Mouse (Mus musculus): ENCODE data around the gene Trmt112.
"Not testable (repeated sequence)": the region's sequence is repeated elsewhere in the genome, so short reads cannot be mapped to it uniquely, and the experiment has no call there.

Gene Trmt112

DNA sequence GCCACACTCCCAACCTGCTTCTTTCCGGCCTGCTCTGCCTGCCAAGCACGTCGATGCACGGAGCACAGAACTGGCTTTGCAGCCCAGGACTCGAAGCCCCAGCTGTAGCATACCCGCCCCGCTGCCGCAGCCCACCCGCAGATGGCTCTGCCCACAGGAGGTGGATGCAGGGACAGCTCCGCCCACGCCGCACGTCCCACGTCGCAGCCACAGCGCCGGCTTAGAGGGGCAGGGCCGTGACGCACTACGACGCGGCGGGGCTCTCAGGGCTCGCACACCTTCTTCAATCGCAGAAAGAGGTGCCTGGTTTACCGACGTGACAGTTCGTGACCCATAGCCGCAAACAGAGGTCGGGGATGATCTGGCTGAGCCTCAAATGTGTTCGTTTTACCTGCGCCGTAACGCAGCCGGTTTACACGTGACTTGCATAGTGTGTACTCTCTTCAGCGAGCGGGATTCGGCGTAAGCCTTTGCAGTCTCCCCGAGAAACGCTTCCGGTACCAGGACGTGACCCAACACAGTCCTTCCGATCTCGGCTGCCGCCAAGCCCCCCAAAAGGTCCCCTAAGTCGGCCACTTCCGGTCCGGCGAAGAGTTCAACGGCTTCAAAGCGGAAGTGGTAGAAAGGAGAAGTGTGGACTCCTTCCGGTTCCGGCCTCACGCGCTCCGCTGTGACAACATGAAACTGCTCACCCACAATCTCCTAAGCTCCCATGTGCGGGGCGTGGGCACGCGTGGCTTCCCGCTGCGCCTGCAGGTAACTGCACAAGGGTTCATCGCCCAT lies at the start of gene Trmt112, which contains the start of gene Prdx5:
Gene Trmt112 (plus strand): TSS at position 192 of the 783 bp plus-strand sequence.
Gene Prdx5 (minus strand): TSS at position 600 of the 783 bp plus-strand sequence.
- peak; percentile 89 for DNase-seq

DNA sequence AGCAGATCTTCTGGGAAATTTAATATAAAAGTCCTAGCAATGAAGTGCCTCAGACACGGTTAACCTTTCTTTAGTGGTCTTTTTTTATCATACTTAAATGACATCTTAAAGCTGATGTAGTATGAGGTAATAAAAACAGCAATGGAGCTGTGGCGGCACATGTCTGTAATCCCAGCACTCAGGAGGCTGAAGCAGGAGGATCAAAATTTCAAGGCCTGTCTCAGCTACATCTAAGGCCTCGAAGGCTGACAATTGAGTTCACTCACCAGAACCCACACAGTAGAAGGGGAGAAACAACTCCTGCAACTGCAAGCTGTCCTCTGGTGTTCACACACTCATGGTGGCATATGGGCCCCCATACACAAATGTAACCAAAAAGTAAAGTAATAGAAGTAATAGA lies 49.5 kb upstream of the Trmt112 start:
- DNase-seq = no peak

DNA sequence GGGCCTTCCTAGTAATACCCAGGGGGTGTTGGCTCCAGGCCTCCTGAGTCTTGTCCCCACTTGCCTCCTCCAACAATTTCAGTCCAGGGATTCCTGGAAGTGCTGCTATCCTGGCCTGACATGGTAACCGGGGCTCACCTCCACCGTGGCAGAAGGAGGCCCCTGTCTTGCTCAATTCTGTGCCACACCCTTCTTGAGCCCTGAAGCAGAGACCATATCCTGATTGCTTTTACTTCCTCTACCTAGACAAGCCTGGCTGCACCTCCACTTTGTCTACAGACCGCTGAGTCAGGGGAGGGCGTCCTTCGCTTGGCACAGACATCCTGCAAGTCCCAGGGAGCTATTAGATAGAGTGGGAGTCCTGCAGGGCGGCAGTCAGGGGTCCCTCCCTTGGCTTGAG lies 48.8 kb upstream of the Trmt112 start:
- DNase-seq = no peak

DNA sequence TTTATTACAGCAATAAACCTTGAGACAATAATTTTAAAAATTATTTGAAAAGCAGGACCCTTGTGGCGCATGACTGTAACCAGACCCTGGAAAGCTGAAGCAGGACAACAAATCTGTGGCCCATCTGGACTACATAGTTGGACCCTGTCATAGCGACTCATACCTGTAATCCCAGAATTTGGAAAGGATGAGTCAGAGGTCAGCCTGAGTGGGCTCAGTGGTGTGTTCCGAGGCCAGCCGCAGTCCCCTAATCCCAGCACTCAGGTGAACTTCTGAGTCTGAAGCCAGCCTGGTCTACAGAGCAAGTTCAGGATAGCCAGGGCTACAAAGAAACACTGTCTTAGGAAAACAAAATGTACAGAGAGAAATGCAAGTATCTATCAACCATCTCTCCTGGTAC lies 48.0 kb upstream of the Trmt112 start:
- DNase-seq = no peak

DNA sequence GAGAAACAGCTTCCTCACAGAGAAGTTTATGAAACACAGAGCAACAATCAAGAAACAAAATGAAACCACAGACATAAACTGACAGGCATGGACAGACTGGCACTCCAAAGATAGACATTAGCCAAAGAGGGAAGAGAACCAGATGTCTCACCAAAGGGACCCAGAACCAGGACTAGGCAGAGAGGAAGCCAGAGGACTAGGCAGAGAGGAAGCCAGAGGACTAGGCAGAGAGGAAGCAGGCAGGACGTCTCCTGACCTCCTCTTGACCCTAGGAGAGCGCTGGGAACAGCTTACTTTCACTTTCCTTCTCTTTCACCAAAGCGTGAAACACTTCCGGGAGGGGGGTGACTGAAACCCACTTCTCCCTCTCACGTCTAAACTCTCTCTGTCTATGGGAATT lies 40.1 kb upstream of the Trmt112 start:
- peak; percentile 69 for DNase-seq

DNA sequence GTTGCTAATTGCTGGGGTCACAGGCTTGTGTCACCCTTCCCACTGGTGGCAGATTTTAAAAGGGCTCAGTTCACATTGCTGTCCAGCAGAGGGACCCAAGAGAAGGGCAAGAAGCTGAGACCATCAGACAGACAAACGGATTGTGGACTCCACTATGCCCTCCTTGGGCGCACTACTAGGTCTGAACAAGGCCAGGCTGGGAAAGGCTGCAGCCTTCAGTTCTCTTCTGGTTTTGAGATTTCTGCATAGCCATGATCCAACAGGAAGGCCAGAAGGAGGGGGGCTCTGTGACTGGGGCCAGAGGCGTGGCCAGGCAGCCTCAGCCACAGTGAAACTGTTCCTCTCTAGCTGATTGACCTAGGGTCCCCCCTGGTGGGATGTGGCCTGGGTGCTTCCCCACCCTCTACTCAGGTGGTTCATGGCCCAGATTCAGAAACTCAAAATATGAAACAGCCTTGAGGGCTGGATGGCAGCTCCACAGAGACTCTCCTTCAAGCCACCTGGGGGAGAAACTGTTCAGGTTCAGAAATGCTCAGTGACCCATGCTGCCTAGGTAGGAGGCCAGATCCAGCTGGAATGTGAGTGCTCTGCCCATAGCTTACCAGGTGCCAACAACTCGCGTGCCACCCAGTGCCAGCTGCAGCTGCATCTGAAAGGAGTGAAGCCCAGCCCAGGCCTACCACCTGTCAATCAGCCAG lies 37.8 kb upstream of the Trmt112 start:
- peak; percentile 74 for DNase-seq

DNA sequence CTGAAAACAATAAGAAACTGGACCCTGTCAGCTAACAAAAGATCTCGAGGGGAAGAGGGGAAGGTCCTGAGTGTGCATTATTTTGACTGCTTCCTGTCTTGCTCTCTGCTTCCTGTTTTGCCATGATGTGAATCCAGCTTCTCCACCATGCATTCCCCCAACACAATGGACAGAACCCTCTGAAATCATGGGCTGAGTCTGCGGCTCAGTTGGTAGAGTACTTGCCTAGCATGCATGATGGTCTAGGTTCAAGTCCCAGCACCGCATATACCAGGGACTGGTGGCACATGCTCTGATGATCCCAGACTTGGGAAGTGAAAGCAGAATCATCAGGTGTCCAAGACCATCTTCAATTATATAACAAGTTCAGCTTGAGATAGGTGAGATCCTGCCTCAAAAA lies 36.8 kb upstream of the Trmt112 start:
- no peak for DNase-seq

DNA sequence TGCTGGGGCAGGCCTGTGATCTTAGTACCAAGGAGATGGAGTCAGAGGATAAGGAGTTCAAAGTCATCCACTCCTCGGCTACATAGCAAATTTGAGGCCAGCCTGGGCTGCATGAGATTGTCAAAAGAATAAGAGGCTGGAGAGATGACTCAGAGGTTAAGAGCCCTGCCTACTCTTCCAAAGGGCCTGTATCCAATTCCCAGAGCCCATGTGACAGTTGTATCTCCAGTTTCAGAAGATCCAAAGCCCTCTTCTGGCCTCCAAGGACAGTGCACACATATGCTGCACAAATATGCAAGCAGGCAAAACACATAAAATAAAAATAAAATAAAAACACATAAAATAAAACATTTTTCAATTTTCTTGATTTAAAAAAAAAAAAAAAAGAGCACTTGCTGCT lies 35.2 kb upstream of the Trmt112 start:
- DNase-seq = no peak

DNA sequence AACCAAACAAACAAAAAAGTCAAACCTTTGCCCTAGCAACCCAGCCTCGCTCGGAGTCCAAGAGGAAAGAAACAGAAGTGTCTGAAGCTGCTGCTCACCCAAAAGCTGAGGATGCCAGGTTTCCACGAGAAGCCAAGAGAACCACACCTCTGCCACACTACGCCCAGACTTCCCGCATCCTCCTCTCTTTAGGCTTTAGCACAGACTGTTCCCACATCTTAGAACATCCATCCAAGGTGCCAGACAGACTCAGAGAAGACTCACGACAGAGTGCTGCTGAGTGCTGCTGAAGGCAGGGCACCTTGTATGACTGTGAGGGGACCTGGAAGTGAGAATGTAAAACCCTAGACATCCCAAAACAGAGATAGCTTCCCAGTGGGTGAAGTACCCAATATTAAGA lies 33.7 kb upstream of the Trmt112 start:
- DNase-seq = no peak

DNA sequence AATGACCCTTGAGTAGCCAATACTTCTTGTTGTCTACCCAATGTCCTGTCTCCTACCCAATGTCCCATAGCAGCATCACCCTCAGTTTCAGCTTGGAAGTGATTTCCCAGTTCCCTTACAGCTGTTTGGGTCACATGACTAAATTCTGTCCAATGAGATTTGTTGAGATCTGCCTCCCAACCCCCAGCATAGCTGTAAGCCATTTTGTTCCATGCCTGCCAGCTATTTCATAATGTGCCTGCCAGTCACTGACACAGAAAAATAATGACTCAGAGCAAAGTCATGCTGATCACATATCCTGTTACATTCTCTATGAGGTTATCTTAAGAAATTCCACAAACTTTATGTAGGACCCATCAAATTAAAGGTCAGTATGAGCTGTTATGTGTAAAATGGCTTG lies 32.7 kb upstream of the Trmt112 start:
- DNase-seq = no peak

DNA sequence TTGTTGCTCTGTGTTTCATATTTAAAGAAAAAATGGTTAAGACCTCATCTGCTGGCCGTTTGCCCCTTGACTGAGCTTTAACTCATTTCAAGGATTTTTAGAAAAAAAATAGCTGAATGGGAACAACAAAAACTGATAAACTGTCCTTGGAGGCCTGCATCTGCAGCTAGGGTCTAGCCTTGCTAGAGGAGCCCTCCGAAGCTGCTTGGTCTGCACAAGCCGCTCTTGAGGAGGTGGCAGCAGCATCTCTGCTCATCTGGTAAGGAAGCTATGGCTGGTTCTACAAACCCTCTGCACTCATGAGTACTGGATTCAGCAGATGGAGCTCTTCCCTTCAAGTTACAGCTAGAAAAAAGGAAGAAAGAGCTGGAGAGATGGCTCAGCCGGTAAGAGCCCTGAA lies 31.5 kb upstream of the Trmt112 start:
- no peak for DNase-seq

DNA sequence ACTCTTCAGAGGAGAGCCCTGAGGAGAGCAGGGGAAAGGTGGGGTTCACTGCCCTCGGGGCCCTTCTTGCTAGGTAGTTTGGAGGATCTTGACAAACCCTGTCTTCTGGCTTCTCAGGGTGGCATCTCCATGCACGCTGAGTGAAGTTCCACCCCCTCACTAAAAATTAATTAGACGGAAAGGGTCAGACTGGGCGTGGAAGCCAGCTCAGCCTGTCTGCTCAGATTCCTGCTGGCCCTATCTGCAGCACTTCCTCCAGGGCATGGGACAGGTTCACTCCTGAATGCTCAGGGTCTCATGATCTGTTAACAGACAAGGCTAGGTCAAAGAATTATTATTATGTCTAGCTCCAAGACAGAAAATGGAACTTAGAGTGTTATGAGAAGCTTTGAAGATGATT lies 17.0 kb upstream of the Trmt112 start:
- DNase-seq = no peak

DNA sequence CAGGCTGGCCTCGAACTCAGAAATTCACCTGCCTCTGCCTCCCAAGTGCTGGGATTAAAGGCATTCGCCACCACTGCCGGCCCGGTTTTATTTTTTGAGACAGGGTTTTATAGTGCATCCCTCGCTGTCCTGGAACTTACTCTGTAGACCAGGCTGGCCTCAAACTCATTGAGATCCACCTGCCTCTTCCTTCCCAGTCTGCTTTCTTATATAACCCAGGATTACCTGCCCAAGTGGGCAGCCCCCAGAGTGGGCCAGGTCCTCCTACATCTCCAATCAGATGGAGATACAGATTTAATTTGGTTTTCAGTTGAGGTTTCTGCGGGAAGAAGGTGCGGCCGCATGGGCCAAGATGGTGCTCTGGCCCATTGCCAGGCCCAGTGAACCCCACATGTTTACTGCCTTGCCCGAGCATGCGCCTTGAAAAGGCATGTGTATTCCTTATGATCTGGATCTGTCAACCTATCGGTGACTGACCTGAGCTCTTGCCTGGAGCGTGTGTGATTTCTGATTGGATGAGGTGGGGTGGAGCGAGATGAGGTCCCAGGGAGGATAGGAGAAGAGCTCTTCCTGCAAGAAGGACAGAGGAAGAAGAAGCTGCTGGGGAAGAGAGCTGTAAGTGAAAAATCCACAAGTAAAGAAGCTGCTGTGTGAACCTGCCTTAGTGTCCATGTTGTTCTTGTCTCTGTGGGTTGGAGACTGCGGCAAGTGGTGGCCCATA lies 15.6 kb upstream of the Trmt112 start:
- no peak for DNase-seq

DNA sequence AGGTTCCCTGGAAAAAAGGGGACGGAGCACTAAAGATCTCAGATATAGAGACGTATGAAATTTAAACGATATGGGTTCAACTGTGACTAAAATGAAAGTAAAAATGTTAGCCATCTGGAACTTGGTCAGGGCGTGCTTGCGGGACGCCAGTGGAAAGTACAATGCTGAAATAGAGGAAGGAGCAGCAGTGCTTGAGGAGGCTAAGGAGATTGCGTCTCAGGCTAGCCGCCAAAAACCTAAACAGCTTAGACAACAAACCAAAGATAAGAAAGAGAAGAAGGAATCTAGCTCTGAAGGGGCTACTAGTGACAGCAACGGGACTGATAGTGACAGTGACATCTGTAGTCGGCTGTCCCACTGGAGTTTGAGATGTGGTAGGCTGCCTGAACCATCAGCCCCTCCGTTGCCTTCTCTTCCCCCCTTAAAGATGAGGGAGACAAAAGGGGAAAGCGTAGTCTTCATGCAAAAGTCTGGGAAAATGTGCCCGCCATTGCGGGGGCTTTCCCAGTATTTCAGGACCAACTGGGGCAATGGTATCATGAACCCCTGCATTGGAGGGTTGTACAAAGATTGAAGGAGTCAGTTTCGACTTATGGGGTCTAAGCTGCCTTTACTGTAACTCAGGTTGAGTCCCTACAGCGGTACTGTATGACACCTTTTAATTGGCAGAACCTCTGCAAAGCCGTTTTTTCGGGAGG lies 13.7 kb upstream of the Trmt112 start:
- not testable (repeated sequence) for DNase-seq

DNA sequence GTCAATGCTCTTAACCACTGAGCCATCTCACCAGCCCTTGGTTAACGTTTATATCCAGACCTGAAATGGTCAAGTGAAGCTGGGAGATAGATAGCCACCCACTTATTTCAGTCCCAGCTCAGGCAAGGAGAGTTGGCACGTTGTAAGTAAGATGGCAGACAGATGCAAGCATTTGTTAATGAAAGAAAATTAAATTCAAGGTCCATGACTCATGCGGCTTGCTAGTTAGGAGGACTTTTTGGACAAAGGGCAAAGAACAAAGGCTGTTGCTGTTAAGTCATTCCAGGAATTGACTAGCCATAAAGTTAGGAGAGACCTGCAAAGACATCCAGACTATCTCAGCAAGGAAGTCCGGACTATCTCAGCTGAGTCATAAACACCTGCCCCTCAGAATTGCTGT lies 9.9 kb upstream of the Trmt112 start:
- no peak for DNase-seq

DNA sequence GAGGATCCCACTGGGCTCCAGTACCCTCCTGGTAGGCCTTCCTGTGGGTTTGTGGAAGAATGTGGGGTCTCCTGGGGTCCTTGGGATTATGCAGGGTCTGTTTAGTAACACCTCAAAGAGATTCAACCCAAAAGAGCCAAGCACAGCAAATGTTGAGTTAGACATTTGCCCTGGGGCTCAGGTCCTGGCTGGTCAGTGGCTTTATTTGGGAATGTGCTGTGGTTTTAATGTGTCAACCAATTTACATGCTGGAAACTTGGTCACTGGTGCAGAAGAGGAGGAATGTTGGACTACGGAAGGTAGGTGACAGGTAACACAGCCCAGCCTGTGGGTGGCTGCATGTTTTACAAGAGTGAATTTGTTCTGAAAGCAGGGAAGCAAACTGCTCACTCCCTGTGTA lies 6.5 kb upstream of the Trmt112 start:
- no peak for DNase-seq

DNA sequence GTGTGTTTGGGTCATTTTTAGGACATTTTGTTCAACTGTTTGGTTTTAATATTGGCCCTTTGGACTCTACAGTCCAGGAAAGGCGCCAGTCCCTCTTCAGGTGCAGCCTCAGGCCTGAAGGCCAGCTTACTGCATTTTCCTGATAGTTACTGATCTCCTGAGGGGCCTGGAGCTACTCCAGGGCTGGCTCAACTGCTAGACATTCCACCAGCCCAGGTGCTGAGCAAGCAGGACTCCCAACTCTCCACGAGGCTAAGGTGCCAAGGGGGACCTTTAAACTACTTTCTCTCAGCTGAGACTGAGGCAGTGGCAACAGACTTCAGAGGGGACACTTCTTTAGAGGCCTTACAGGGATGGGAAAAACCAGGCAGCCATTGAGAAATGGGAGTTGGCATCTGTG lies 4.7 kb upstream of the Trmt112 start:
- no peak for DNase-seq

DNA sequence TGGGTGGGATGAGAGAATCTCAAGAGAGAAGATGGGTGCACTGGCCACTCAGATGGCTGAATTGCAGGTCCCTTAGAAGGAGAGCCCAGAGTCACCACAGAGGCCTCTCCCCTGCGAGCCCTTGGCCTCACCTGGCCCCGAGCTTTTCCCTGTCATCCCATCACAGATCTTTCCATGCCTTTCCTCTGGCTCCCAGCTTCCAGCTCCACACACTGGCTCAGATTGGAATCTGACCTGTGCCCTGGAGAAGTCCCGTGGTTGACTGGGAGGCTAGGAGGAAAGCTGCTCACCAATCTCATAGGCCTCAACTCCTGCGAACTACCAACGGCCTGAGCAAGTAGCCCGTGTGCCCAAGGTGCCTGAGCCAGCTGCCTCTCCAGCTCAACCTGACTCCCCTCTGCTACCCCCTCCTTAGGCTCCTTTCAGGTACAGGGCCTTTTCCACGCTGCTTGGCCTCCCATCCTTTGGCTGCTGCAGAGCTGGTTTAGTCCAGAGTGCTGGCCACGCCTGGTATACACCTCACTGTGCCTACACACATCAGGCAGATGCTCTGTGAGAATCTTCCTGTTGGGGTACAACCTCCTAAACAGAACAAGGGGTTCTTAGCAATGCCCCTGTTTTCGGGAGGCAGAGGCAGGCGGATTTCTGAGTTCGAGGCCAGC lies 3.9 kb upstream of the Trmt112 start:
- no peak for DNase-seq

DNA sequence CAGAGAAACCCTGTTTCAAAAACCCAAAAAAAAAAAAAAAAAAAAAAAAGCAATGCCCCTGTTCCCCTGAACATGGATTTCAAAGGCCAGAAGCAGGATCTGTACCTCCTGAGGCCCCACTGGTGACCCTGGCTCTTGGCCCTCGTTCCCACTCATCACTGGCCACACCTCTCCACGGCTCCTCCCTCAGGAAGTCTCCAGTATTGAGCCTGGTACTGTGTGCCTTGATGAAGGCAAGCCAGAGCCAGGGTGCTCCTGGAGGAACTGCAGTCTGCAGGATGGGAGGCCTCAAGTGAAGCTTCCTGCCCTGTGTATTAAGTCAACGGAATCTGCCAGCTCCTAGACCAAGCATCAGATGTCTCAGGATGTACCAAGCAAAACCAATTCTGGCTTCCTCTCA lies 3.3 kb upstream of the Trmt112 start:
- no peak for DNase-seq

DNA sequence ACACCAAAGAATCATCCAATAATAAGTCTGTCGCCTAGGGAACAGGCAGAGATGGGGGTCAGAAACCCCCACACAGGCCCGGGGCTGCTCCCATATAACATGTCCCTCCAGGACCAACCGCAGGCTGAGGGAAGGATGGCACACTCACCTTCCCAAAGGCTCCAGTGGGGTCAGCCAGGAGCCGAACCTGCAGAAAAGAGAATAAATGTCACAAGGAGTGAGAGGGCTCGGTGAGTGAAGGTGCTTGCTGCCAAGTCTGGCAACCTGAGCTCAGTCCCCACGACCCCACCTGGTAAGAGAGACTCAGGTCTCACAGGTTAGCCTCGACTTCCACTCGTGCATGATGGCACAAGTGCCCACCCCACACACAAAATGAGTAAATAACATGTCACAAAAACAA lies 2.4 kb upstream of the Trmt112 start:
- DNase-seq = no peak

DNA sequence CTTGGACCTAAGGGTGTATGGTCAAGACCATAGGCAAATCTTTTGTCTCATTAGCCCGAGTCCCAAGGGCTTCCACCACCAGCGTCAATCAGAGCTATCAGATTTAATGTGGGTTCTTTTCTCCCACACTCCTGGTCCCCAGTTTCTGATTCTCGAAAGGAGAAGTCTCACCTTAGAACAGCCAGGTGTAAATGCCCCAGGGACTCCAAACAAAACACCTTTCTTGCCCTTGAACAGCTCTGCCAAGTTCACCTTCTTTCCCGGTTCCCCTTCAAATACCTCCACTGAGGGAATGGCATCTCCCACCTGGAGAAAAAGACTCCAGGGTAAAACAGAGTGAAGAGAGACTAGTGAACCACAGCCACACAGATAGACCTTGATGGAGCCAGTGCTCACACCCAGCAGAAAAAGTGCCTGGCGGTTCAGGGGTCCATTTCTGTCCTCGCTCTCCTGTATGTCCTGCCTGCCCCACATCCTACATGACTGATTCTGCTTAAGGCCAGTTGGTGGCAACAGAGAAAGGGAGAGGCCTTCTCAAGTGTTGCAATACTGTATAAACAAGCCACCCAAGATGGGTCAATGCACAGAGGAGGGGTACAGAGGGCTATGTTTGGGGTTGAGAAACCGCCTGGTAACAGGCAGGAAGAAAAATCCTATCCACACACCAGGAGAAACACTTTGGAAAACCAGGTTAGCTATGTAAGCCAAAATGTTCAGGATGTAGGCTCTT lies 1.5 kb upstream of the Trmt112 start:
- no peak for DNase-seq

DNA sequence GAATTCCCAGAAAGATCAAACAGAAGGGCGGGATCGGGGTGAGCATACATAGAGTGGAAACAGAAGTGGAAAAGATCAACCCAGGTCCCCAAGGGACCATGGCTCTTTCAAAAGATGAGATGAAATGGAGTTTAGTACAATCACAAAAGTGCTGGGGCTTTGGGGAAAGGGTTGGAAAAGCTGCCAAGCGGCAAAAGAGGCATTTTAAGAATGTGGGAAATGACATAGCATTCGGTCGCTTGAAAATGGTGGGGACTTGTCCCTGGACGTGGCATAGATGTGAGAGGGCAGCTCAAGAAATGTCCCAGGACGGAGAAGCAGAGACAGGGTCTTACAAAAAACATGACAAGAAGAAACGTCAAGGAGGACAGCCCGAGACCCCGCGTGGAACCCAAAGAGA lies 477 bp upstream of the Trmt112 start:
- DNase-seq = no peak

All from thymus, postnatal 25 days (tissue).